ENCODE assay signal across 11 mouse cellular contexts in genomic region chr12:111665041-111665880, GRCm38 (mm10). TPM values are rescaled to one million over a fixed set of nuclear protein-coding genes. Genes with fewer than 3 reads are reported as not detected.
A peak's percentile ranks its signal among the peaks of the same experiment; 100 is the strongest.
DNase-seq lines count a peak whose midpoint lies in the region; ATAC-seq and TF ChIP-seq lines count a peak whose summit lies in the region.
"Had no signal": no experiment of that assay in that cellular context is flagged by ENCODE, and none has a peak within 500 bp of the region (broad histone marks: within the 10 kb centered on the region; RNA-seq: fewer than 3 reads in every experiment).

No protein-coding gene starts in this region.

- H3K27me3 ChIP-seq in heart, embryonic 14.5 days (ENCODE audit: control insufficient read depth, insufficient read depth, low read length) = no peaks in the 10 kb centered on the region
- H3K27me3 ChIP-seq in midbrain, embryonic 12.5 days = no peaks in the 10 kb centered on the region
- no peaks in the 10 kb centered on the region for H3K27me3 ChIP-seq in midbrain, postnatal 0 days (ENCODE audit: insufficient read depth, low read length)
- no peaks in the 10 kb centered on the region for H3K27me3 ChIP-seq in myocyte (ENCODE audit: control insufficient read depth, insufficient read depth, insufficient read length)
- H3K27me3 ChIP-seq: forebrain, embryonic 15.5 days had no signal

- no peak overlapping the region for H3ac ChIP-seq in myocyte (ENCODE audit: control insufficient read depth, insufficient read length)

- peak overlapping the region; percentile 14; the same call in 1 of the 2 replicates for H3K9ac ChIP-seq in heart, embryonic 14.5 days (ENCODE audit: low read length)
- no peak overlapping the region for H3K9ac ChIP-seq in midbrain, embryonic 12.5 days (replicated peaks)
- H3K9ac ChIP-seq in midbrain, postnatal 0 days (replicated peaks; ENCODE audit: low read length, poor library complexity, severe bottlenecking) = no peak overlapping the region
- H3K9ac ChIP-seq: forebrain, embryonic 15.5 days; liver, embryonic 14.5 days had no signal

- peaks cover 23 to 43% of the 10 kb centered on the region in 2 experiments for H3K4me1 ChIP-seq in heart, embryonic 14.5 days (ENCODE audit: control insufficient read depth in 2 of 2, insufficient read depth in 2 of 2, low read length in 2 of 2)
- peaks cover 35% of the 10 kb centered on the region for H3K4me1 ChIP-seq in midbrain, embryonic 12.5 days
- 0 out of 2 replicates have a peak, but pooled peaks cover 4% of the 10 kb centered on the region for H3K4me1 ChIP-seq in midbrain, postnatal 0 days (ENCODE audit: insufficient read depth, low read length)

- H3K4me2 ChIP-seq in heart, embryonic 14.5 days (ENCODE audit: low read length) = no peak overlapping the region
- H3K4me2 ChIP-seq in midbrain, embryonic 12.5 days (replicated peaks) = no peak overlapping the region
- H3K4me2 ChIP-seq in midbrain, postnatal 0 days (ENCODE audit: low read depth, low read length, poor library complexity, severe bottlenecking) = no peak overlapping the region
- H3K4me2 ChIP-seq in myocyte (ENCODE audit: low read depth) = peak overlapping the region; percentile 70
- H3K4me2 ChIP-seq: forebrain, embryonic 15.5 days had no signal

- peak overlapping the region; percentile 39 to 75 for H3K27ac ChIP-seq in heart, embryonic 14.5 days (replicated peaks in 1 of 2; ENCODE audit: control insufficient read depth in 1 of 2, insufficient read depth in 1 of 2, low read depth in 2 of 2, low read length in 2 of 2)
- peak overlapping the region; percentile 21 for H3K27ac ChIP-seq in midbrain, embryonic 12.5 days (replicated peaks)
- H3K27ac ChIP-seq in midbrain, postnatal 0 days (ENCODE audit: low read depth, low read length) = no peak overlapping the region
- H3K27ac ChIP-seq: forebrain, embryonic 15.5 days; liver, embryonic 14.5 days had no signal

- WGBS in heart, embryonic 14.5 days = 57% methylated on average over 13 of the region's 13 CpGs
- 86% methylated on average over 13 of the region's 13 CpGs for WGBS in midbrain, embryonic 12.5 days
- WGBS in midbrain, postnatal 0 days = 83% methylated on average over 13 of the region's 13 CpGs

- H3K9me3 ChIP-seq in heart, embryonic 14.5 days (ENCODE audit: control insufficient read depth, low read length) = no peaks in the 10 kb centered on the region
- H3K9me3 ChIP-seq in midbrain, embryonic 12.5 days = no peaks in the 10 kb centered on the region
- no peaks in the 10 kb centered on the region for H3K9me3 ChIP-seq in midbrain, postnatal 0 days (ENCODE audit: low read length)
- H3K9me3 ChIP-seq: forebrain, embryonic 15.5 days had no signal

- H3K79me2 ChIP-seq in myocyte (ENCODE audit: control insufficient read depth, insufficient read depth) = no peaks in the 10 kb centered on the region

- TF ChIP-seq POLR2A in myocyte (IDR thresholded peaks at IDR 0.05; ENCODE audit: insufficient read length, low read depth) = no peak

- intact Hi-C loops in heart, postnatal 36 days (cut with DNase I) = loop anchor here (5.0 kb wide), 3 partner anchors 212 to 302 kb away; partner anchors contain the start of gene Atp5mpl

- no peak for TF ChIP-seq CTCF in midbrain, postnatal 0 days (IDR thresholded peaks at IDR 0.05)

- ATAC-seq in heart, embryonic 14.5 days (ENCODE audit: insufficient number of reproducible peaks, insufficient read depth, low FRiP score, low read depth) = no peak
- ATAC-seq in midbrain, embryonic 12.5 days (ENCODE audit: low FRiP score, low read depth) = no peak
- no peak for ATAC-seq in midbrain, postnatal 0 days (ENCODE audit: low FRiP score)
- ATAC-seq in frontal cortex, adult (ENCODE audit: low TSS enrichment) = no peak
- ATAC-seq: forebrain, embryonic 15.5 days had no signal

- DNase-seq in adrenal gland, adult 2 months = peak; percentile 48
- DNase-seq in adrenal gland, adult 18-20 months (ENCODE audit: low spot score in 2 of 2) = no peak
- DNase-seq in heart, postnatal 36 days = no peak
- no peak for DNase-seq in midbrain, postnatal 0 days (ENCODE audit: low spot score)
- DNase-seq: thymus, postnatal 4 days had no signal

- peaks cover 15% of the 10 kb centered on the region for H3K36me3 ChIP-seq in heart, embryonic 14.5 days (ENCODE audit: control insufficient read depth, insufficient read depth, low read length)
- peaks cover 42% of the 10 kb centered on the region for H3K36me3 ChIP-seq in midbrain, embryonic 12.5 days
- H3K36me3 ChIP-seq in midbrain, postnatal 0 days (ENCODE audit: insufficient read depth, low read length) = no peaks in the 10 kb centered on the region
- H3K36me3 ChIP-seq in myocyte (ENCODE audit: control insufficient read depth, insufficient read depth) = no peaks in the 10 kb centered on the region

- no peak overlapping the region for H3K4me3 ChIP-seq in heart, embryonic 14.5 days (ENCODE audit: control insufficient read depth in 1 of 2, insufficient read depth in 1 of 2, low read depth in 1 of 2, low read length in 2 of 2)
- H3K4me3 ChIP-seq in midbrain, embryonic 12.5 days = no peak overlapping the region
- H3K4me3 ChIP-seq in midbrain, postnatal 0 days (ENCODE audit: low read depth, low read length) = no peak overlapping the region
- H3K4me3 ChIP-seq in myocyte = no peak overlapping the region
- H3K4me3 ChIP-seq: forebrain, embryonic 15.5 days had no signal

TF ChIP-seq in myocyte, 11 proteins besides CTCF, POLR2A, EP300 and RAD21:
- TF ChIP-seq MYOD1 (IDR thresholded peaks at IDR 0.05; ENCODE audit: control insufficient read depth in 1 of 3, insufficient read length in 2 of 3, low read depth in 2 of 3) = peak in 2 of 3 experiments; percentile 13 to 68
- TF ChIP-seq MAX (IDR thresholded peaks at IDR 0.05; ENCODE audit: low read depth) = no peak
- peak; percentile 39 for TF ChIP-seq POLR2AphosphoS2 (IDR thresholded peaks at IDR 0.05; ENCODE audit: insufficient read length, low read depth)
- TF ChIP-seq USF1 (IDR thresholded peaks at IDR 0.05; ENCODE audit: low read depth) = no peak
- peak in 1 of 3 experiments; percentile 47 for TF ChIP-seq MYOG (IDR thresholded peaks at IDR 0.05; ENCODE audit: control insufficient read depth in 1 of 3, insufficient read depth in 1 of 3, insufficient read length in 2 of 3, low read depth in 2 of 3)
- no peak for TF ChIP-seq E2F4 (IDR thresholded peaks at IDR 0.05; ENCODE audit: insufficient read depth)
- TF ChIP-seq REST (IDR thresholded peaks at IDR 0.05; ENCODE audit: insufficient read depth, insufficient read length) = no peak
- TF ChIP-seq TCF12 (IDR thresholded peaks at IDR 0.05; ENCODE audit: insufficient read depth, poor library complexity, severe bottlenecking) = no peak
- TF ChIP-seq TCF3 (IDR thresholded peaks at IDR 0.05; ENCODE audit: insufficient read length, low read depth) = no peak
- TF ChIP-seq CEBPB (IDR thresholded peaks at IDR 0.05; ENCODE audit: insufficient read depth, poor library complexity, severe bottlenecking) = no peak
- TF ChIP-seq SRF (IDR thresholded peaks at IDR 0.05; ENCODE audit: control insufficient read depth, insufficient read length, low read depth) = no peak

RNA-seq across cellular contexts. Expression of gene Ckb, which starts 6.9 kb away (rescaled TPM):
- total RNA-seq in adrenal gland, adult 2 months (2021) = 10 to 100 TPM; 30.9 to 96.5 TPM
- polyA plus RNA-seq in adrenal gland, adult 2 months (2012; rRNA removed) = 192 and 265 TPM in 2 replicates
- 10 to 100 TPM; 45.2 to 76.0 TPM for total RNA-seq in adrenal gland, adult 18-20 months (2021)
- polyA plus RNA-seq in heart, embryonic 14.5 days (2014; fragmentation: Nextera tagmentation; extraction: Ambion mirVana) = 262 and 266 TPM in 2 replicates
- 10 to 100 TPM; 71.6 to 84.7 TPM for total RNA-seq in heart, postnatal 36 days (2021)
- polyA plus RNA-seq in midbrain, embryonic 12.5 days (2016; fragmentation: Nextera tagmentation; extraction: Ambion mirVana) = 2,376 and 2,635 TPM in 2 replicates
- total RNA-seq in midbrain, postnatal 0 days (2014; rRNA removed) = 1,673 and 2,112 TPM in 2 replicates
- 1,654 and 1,809 TPM in 2 replicates for polyA plus RNA-seq in midbrain, postnatal 0 days (2015; fragmentation: Nextera tagmentation; extraction: Ambion mirVana)
- polyA plus RNA-seq in myocyte (2012; fragmentation: generic; extraction: Trizol) = 670 TPM

RNA-seq across cellular contexts. Expression of gene Trmt61a, which starts 12.6 kb away (rescaled TPM):
- 10 to 100 TPM; 13.7 to 15.8 TPM for total RNA-seq in adrenal gland, adult 2 months (2021)
- 74.9 and 79.6 TPM in 2 replicates for polyA plus RNA-seq in adrenal gland, adult 2 months (2012; rRNA removed)
- total RNA-seq in adrenal gland, adult 18-20 months (2021) = 10 to 100 TPM; 16.3 to 20.1 TPM
- polyA plus RNA-seq in heart, embryonic 14.5 days (2014; fragmentation: Nextera tagmentation; extraction: Ambion mirVana) = 3.1 and 5.5 TPM in 2 replicates
- 1 to 10 TPM; 3.8 to 6.6 TPM for total RNA-seq in heart, postnatal 36 days (2021)
- polyA plus RNA-seq in midbrain, embryonic 12.5 days (2016; fragmentation: Nextera tagmentation; extraction: Ambion mirVana) = 11.8 and 13.2 TPM in 2 replicates
- 23.2 and 27.5 TPM in 2 replicates for total RNA-seq in midbrain, postnatal 0 days (2014; rRNA removed)
- 8.4 and 8.7 TPM in 2 replicates for polyA plus RNA-seq in midbrain, postnatal 0 days (2015; fragmentation: Nextera tagmentation; extraction: Ambion mirVana)
- 17.7 TPM for polyA plus RNA-seq in myocyte (2012; fragmentation: generic; extraction: Trizol)

RNA-seq across cellular contexts. Expression of gene Bag5, which starts 47.8 kb away (rescaled TPM):
- total RNA-seq in adrenal gland, adult 2 months (2021) = 10 to 100 TPM; 32.5 to 37.7 TPM
- polyA plus RNA-seq in adrenal gland, adult 2 months (2012; rRNA removed) = 8.0 and 12.0 TPM in 2 replicates
- 10 to 100 TPM; 43.1 to 43.7 TPM for total RNA-seq in adrenal gland, adult 18-20 months (2021)
- 42.1 and 42.6 TPM in 2 replicates for polyA plus RNA-seq in heart, embryonic 14.5 days (2014; fragmentation: Nextera tagmentation; extraction: Ambion mirVana)
- 10 to 100 TPM; 19.5 to 20.4 TPM for total RNA-seq in heart, postnatal 36 days (2021)
- 62.0 and 64.0 TPM in 2 replicates for polyA plus RNA-seq in midbrain, embryonic 12.5 days (2016; fragmentation: Nextera tagmentation; extraction: Ambion mirVana)
- 28.7 and 43.5 TPM in 2 replicates for total RNA-seq in midbrain, postnatal 0 days (2014; rRNA removed)
- polyA plus RNA-seq in midbrain, postnatal 0 days (2015; fragmentation: Nextera tagmentation; extraction: Ambion mirVana) = 68.7 and 70.8 TPM in 2 replicates
- 20.3 TPM for polyA plus RNA-seq in myocyte (2012; fragmentation: generic; extraction: Trizol)

RNA-seq across cellular contexts. Expression of gene Apopt1, which starts 47.8 kb away (rescaled TPM):
- 10 to 100 TPM; 67.7 to 70.0 TPM for total RNA-seq in adrenal gland, adult 2 months (2021)
- 191 and 279 TPM in 2 replicates for polyA plus RNA-seq in adrenal gland, adult 2 months (2012; rRNA removed)
- 10 to 100 TPM; 61.0 to 61.3 TPM for total RNA-seq in adrenal gland, adult 18-20 months (2021)
- 49.7 and 51.0 TPM in 2 replicates for polyA plus RNA-seq in heart, embryonic 14.5 days (2014; fragmentation: Nextera tagmentation; extraction: Ambion mirVana)
- 10 to 100 TPM; 38.4 to 40.6 TPM for total RNA-seq in heart, postnatal 36 days (2021)
- 52.3 and 57.8 TPM in 2 replicates for polyA plus RNA-seq in midbrain, embryonic 12.5 days (2016; fragmentation: Nextera tagmentation; extraction: Ambion mirVana)
- 17.9 and 27.8 TPM in 2 replicates for total RNA-seq in midbrain, postnatal 0 days (2014; rRNA removed)
- 63.1 and 67.0 TPM in 2 replicates for polyA plus RNA-seq in midbrain, postnatal 0 days (2015; fragmentation: Nextera tagmentation; extraction: Ambion mirVana)
- polyA plus RNA-seq in myocyte (2012; fragmentation: generic; extraction: Trizol) = 54.6 TPM
